Mouse (Mus musculus) fat pad, adult 2 months (tissue): ENCODE results near the gene Csnk1g1.
A peak's percentile ranks its signal among the peaks of the same experiment; 100 is the strongest.

Experiments
- DNase-seq: peaks from one replicate; pipeline ENCODE4 v3.0.0-alpha.2; 2011; ENCODE audit warnings: low read depth, low spot score; ENCODE audit errors: extremely low read depth

The Csnk1g1 gene

DNA sequence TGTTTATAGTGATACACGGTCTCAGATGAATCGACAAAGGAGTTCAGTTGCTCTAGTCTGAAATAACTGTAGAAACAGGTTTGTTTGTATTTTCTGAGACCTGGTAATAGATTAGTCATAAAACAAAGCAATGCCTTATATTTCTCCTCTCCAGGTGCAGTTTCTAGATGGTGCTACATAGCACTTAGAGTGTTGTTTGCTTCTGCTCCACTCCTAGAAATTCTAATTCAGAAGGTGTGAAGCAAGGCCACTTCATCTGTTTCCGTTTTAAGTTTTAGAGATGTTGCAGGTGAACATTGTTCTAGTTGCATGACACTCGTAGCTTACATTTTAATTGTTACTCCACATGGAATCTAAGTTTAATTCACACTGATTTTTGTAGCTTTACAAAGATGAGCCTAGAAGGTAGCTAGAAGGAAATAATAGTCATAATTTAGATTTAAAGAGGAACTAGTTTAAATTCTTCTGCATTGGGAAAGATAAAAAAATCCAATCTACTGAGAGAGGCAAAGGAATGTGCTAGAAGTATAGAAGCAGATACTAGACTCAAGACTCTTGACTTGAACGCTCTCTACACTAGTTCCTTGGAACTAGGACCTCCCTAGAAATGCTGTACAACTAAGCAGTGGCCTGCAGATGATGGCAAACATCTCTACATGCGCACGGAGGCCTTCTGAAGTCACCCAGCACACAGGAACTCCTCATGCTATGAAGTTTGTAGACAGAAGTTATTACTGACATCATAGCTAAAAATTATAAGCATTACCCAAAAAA, 87.1 kb downstream of the Csnk1g1 start:
- DNase-seq = no peak

DNA sequence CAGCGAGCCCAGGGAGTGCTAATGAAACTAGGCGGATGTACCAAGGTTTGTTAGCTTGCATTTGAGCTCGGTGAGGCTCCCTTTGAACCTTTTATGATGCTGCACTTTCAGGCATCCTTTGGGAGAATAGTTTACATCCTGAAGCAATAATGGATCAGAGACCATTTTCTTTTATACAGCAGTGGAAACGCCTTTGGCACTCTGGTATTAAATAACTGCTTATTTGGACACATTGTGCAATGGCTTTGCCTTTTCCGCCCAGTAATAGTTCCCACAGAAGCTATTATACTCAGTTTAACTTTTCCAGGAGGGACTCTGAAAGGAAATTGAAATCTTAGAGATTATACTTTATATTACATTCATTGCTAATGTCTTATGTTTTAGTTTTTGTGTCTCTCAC, 90.2 kb downstream of the Csnk1g1 start:
- DNase-seq = no peak

DNA sequence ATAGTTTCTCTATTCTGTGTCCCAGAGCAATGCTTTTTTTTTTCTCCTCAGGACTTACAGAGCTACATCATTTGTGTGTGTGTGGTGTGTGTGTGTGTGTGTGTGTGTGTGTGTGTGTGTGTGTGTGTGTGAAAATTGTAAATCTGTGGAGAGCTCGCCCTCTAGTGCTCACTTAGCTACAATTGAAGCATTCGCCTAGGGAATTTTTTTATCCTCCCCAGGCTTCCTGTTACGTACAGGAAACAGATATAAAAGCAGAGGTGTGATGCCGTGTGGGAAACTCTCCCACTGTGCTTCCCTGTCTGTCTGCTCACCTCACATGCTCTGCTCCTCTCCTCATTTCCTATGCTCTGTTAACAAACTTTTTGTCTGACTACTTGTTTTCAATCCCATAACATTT, 95.7 kb downstream of the Csnk1g1 start:
- no peak for DNase-seq

DNA sequence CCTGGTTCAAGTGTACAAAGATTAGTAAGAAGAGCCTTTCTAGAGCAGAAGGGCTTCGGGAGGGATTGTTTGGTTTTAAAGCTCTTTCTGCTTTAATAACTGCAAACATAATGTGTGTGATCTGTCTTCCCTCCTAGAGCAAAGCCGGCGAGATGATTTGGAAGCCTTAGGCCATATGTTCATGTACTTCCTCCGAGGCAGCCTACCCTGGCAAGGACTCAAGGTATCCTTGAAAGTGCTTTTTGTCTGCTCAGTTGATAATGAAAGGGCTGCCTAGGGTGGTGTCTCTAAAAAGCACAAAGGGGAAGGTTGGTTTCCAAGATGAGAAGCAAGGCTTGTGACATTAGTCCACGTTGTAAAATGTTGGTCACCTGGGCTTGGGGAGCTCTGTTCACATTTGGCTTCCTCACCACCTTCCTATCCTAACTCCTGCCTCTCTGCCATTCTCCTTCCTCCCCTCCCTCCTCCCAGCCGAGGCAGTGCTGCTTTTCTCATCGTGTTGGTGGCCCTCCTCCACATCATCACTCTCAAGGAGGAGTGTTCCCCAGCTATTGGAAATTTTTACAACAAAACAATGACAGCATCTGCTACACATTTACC, 99.0 kb downstream of the Csnk1g1 start:
- no peak for DNase-seq

DNA sequence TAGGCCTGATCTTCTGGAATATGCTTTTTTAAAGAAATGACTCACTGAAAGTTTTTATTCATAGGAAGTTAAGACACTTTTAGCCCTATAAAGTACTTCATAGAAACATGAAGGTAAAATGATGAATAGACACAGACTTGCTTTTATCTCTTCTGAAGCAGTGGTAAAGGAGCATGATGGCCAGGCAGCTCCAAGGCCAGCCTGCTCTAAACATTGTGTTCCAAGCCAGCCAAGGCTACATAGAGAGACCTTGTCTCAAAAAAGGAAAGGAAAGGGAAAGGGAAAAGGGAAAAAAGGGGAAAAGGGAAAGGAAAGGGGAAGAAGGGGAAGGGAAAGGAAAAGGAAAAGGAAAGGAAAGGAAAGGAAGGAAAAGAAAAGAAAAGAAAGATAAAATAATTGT, 111.9 kb downstream of the Csnk1g1 start:
- DNase-seq = no peak

DNA sequence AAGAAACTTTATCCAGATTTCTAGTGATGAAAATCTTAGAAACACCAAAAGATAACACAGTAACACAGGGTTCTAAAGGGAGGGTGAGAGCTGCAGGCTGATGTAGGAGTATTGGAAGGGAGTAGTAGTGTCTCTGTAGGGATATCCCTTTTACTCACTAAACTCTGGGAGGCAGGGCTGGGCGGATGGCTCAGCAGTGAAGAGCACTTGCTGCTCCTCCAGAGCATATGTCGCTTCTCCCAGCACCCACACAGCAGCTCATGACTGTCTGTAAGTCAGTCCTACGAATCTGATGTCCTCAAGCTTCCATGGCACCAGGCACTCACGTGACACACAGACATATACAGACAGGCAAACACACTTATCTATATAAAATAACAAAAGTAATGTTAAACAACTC, 129.4 kb downstream of the Csnk1g1 start:
- DNase-seq = no peak

DNA sequence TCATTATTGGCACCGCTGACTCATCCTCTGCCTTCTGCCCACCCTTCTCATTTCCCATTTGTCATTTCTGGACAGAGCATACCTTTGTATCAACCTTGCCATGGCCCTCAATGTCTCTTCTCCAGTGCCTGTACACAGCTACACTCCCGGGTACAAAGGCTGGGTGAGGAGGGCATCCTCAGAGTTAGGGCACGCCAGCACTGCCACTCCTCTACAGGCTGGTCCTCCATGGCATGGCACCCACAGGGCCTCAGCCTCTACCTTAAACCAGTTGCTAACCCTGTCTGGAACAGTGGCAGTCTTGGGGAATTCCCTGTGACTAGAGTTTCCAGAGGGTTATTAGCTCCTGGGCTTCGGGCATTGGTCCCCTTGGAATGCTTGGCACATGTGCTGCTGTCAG, 129.9 kb downstream of the Csnk1g1 start:
- no peak for DNase-seq

DNA sequence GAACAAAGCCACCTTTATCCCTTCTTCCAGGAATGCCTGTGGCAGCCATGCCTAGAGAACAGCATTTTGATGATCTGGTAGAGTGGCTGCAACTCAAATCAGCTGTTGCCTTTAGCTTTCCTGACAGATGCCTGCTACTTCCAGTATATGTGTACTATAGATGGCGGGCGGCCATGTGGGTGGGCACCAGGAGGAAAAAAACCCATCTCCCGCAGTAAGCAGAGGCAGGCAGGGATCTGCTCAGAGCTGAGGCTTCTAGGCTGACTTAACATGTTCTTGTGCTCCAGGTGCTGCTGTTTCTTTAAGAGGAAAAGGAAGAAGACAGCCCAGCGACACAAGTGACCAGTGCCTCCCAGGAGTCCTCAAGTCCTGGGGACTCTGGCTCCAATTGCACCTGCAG, 130.6 kb downstream of the Csnk1g1 start:
- no peak for DNase-seq

DNA sequence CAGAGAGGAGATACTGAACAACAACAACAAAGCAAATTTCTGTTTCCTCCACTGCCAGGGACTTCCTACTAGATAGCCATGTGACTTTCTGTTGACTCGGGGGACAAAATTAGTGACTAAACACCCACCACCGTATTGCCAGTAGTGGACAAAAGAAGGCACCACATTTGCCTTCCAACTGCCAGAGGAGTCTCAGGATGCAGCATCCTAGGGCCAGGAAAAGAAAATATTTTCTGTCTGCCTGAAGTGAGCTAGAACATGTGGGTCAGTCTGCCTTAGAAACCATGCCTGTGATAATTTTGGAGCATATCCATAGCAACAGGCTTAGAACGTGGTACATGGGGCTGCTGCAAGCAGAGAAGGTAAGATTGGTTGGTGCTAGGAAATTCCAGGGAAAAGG, 132.1 kb downstream of the Csnk1g1 start:
- no peak for DNase-seq

DNA sequence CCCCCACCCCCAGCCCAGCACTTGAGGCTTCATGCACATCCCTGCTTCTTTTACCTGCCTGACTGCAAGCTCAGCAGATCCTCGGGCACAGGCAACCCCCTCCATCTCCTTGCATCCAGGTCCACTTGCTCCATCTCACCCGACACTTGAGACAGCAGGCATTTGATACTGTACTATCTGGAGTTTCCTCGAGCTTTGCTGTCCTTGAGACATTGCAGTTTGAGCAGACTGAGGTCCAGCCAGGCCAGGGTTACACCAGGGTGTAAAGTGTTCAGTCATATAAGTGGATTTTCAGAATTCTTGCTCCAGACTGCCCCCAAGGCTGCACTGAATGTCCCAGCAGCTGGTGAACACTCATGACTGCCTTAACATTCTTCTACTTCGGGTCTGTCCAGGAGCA, 133.6 kb downstream of the Csnk1g1 start:
- DNase-seq = no peak

DNA sequence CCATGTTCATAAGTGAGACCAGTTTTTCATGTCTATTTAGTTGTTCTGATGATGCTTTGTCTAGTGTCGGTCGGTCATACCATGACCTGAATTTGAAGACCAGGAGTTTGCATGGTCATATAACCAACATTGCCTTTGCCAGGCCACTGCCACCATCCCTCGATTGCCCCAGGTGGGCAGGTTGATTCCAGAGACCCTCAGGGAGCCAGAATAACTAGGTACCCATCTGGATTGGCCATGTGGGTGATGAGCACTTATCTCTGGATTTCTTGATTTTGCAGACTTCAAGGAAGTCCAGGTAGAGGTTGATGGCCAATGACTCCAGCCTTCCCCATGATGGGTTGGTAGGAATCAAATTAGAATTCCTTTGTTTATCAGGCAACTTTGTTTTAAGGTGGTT, 134.5 kb downstream of the Csnk1g1 start:
- no peak for DNase-seq

DNA sequence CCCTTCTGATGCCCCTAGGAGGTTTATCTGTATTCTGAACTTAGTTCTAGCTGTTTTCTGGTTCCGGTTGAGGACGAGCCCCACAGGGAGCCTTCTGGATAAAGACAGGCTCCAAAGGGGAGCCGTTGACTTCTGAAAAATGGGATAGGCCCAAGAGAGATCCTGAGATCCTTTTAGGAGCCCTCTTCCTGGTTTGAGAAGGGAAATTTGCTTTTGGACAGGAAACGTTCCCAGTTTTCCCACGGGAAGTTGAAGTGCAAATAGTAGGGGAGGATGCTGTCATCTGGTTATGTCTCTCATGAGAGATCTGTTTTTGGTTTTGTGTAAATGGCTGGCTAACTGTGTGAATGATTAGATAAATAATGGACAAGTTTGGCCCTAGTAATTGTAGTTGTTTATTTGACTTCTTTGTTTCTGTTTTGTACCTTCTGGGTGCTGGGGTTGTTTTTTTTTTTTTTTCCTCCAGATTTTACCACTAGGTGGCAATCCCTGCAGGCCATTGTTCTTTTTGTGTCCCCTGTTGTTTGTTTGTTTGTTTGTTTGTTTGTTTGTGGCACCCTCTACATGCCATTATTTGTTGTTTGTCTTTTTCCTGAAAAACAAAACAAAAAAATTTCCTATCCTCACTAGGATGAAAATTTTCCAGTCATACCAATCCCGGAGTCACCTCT, 141.3 kb downstream of the Csnk1g1 start:
- no peak for DNase-seq

DNA sequence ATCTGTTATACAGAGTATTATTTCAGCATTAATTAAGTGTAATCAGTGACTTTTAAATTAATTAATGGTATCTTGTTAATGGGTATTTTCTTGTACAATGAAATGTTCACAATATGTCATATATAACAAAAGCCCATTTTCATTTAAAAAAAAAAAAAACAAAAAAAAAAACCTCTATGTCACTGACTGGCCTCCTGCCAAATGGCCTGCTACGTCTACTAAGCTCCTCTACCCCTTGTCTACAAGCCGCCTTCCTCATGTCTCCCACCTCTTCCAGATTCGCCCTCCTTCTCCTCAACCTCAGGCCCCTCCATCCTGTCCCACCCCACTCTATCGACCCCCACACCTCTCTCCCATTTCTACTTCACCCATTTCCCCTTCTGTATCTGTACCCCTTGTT, 142.8 kb downstream of the Csnk1g1 start:
- no peak for DNase-seq

DNA sequence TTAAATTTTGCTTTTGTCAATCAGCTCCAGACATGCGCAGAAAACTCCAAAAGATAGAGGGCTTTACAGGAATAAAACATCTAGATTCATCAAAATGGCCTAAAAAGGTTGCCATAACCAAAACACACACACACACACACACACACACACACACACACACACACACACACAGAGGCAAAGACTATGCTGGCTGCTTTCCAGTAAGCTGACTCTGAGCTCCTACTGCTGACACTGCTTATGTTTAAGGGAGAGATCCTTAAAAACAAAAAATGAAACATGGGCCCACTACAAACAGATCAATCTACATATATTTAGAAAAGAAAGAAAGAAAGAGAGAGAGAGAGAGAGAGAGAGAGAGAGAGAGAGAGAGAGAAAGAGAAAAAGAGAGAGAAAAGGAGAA, 144.0 kb downstream of the Csnk1g1 start:
- no peak for DNase-seq

DNA sequence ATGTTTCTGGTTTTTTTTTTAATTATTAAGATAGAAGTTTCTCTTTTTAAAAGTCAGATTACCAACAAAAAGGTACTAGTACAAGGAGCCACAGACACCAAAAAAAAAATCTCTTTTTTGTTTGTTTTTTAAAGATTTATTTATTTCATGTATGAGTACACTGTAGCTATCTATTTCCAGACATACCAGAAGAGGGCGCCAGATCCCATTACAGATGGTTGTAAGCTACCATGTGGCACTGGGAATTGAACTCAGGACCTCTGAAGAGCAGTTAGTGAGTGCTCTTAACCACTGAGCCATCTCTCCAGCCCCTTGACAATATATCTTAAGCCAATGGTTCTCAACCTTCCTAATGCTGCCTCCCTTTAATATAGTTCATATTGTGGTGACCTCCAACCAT, 144.9 kb downstream of the Csnk1g1 start:
- DNase-seq = no peak

DNA sequence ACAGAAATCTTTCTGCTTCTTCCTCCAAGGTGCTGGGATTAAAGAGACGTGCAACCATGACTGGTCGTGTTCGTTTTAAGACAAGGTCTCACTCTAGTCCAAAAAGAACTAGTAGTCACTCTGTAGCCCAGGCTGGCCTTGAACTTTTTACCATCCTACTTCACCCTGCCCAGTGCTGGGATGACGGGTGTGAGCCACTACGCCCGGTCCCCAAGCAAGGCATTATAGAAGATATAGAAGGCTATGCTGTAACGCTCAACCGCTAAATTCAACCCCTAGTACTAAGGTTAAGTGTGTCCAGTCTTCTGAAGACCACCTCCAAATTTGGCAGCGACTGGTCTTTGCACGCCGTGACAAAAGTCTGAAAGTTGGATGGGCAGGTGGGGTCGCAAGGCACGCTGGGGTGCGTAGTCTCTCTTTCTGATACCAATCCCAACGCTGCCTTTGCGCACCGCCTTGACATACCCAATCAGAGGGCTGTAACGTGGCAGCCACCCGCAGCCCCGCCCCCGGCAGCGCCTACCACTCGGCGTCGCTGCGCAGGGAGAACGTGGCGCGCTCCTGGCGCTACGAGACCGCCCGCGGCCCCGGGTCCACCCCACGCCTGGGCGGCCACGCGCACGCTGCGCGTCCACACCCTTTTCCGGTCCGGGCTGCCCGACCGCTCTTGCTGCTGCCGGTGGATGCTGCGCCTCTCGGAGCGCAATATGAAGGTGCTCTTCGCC, 151.0 kb downstream of the Csnk1g1 start, which contains the start of gene Ppib:
TSS of gene Ppib (plus strand) at position 640 of the 725 bp plus-strand sequence.
- peak; percentile 43 for DNase-seq

DNA sequence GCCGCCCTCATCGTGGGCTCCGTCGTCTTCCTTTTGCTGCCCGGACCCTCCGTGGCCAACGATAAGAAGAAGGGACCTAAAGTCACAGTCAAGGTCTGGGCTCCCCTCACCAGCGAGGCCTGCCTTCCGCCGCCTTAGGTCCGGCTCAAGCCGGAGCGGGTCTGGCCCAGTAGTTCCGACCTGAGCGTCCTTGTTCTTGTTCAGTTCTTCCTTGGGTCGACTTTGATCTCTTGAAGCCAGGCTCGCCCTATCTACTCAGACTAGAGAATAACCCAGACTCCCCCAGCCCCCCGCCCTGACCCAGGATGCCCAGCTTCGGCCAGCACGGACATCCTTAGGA, 151.6 kb downstream of the Csnk1g1 start:
- DNase-seq = no peak

DNA sequence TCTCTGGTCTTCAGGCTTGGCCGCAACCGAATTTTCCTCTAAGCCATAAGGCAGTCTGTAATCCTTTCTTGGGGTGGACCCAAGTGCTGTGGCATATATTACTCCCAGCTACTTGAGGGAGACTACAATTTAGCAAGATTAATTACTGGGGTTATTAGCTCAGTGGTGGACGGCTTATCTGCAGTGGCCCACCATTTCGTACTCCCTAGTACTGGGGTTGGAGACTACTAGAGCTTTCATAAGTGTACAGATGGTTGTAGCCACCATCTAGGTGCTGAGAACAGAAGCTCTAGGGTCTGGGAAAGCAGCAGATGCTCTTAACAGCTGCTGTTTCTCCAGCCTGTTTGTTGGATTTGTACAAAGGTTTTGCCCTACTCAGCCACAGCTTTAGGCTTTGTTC, 152.3 kb downstream of the Csnk1g1 start:
- no peak for DNase-seq

DNA sequence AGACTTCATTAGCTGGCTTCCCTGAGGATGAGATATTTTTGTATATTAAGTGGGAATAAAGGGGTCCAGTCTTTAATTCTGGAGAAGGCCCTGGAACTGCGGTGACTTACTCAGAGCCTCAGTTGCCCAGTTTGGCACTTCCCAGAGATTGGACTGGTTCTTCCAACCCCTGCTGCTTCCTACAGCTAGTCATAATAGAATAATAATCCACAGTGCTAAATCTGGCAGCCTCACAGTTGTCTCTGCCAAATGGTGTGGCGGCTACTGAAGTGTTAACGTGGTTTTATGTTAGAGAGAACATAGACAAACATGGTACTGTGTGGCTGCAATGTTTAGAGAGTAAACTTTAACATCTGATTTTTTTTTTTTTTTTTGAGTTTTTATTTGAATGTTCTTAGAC, 152.9 kb downstream of the Csnk1g1 start:
- no peak for DNase-seq

DNA sequence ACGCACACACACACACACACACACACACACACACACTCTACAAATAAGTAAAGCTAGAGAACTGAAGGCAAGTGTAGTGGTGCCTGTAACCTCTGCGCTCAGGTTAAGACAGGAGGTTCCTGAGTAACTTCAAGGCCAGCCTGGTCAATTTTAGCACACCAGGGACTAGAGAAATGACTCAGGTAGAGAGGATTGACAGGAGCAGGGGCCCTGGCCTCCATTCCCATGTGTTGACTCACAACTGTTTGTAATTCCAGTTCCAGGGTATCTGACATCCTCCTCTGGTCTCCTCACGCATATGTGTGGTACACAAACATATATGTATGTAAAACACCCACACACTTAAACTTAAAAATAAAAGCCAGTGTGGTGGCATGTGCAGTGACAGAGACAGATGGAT, 154.7 kb downstream of the Csnk1g1 start:
- DNase-seq = no peak

DNA sequence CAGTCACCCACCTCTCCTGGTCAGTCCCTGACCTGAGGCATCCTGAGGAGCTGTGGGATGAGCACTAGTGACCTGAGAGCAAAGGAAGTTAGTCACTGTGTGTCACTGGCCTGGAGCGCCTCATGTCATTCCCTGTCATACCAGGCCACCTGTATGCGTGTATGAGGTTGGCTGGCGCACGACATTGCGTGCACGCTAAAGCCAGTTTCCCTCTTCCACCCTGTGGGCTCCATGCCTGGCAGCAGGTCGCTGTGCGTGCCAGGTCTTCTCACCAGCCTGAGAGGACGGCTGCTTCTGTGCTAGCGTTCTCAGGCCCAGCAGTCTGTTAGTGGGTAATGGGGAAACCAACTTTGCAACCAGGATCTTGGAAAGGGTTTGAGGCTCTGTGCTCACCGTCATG, 155.6 kb downstream of the Csnk1g1 start:
- no peak for DNase-seq

DNA sequence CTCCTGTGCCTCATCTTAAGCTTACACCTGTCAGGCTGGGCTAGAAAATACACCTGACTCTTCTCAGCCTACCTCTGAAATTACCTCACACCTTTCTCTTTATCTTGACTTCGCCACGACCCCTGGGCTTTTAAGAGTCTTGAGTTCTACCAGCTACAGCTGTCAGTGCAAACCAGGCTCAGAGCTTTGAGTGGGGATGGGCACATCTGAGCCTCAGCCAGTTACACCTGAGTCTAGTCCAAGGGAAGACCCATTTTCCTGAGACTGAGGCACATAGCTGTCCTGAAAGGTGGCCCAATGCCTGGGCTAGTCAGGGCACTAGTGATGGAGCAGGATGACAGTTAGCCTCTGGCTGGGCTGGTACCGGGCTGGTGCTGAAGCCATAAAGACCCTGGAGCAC, 158.1 kb downstream of the Csnk1g1 start:
- no peak for DNase-seq
